Mouse (Mus musculus): ENCODE measurements around the gene Atg101.

DNA sequence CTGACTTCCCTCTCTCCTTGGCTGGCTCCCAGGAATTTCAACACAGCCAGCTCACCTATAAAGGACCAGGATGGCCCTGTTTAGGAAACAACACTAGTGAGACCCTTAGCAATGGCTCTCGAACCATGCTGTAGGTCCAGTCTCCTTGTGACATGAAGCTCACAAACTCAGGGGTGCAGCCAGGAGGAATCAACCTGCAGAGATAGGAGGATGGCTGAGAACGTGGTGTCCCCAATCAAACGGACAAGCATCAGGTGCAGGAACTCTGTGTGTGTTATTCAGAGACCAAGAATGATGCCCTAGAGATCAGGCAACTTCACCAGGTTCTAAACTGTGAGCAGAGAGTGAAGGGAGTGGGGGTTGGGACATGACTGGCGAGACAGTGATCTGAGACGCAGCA is 38.0 kb downstream of the Atg101 start:
- TF ChIP-seq CTCF (IDR thresholded peaks at IDR 0.05; ENCODE audit: low read depth) (no peak), EP300 (IDR thresholded peaks at IDR 0.05; ENCODE audit: low read depth) (no peak)
